Mouse (Mus musculus) erythroblast, embryonic 14.5 days (primary cell): Measurements from ENCODE around the gene Xrcc1.

Experiments
- GATA1 ChIP-seq: IDR thresholded peaks from 2 replicates; pipeline ENCODE4 v1.6.1; 2012; ENCODE audit warnings: low read length, inconsistent platforms, mixed read lengths
- TAL1 ChIP-seq: IDR thresholded peaks from 3 replicates; pipeline ENCODE4 v1.6.1; 2012; ENCODE audit warnings: low read length, inconsistent platforms, mixed read lengths

DNA sequence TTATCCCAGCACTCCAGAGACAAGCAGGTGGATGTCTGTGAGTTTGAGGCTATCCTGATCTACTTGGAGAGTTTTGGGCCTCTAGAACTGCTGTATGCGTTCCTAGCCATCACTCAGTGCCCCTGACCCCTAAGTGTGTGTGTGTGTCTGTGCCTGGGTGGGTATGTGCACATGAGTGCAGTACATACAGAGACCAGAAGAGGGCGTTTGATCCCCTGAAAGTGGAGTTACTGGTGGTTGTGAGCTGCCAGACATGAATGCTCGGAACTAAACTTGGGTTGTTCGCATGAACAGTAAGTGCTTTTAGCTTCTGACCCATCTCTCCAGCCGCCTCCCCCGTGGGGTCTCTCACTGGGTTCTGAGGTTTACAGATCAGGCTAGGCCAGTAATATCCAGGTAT lies 76.9 kb downstream of the Xrcc1 start:
- TF ChIP-seq GATA1, result no peak
- TF ChIP-seq TAL1, result no peak
